Mouse (Mus musculus) layer of hippocampus, adult 2 months (tissue): Measurements from ENCODE around the gene Fmc1. TPM values are rescaled to one million over a fixed set of nuclear protein-coding genes. Genes with fewer than 3 reads are reported as not detected.
A peak's percentile ranks its signal among the peaks of the same experiment; 100 is the strongest.
"Not testable (repeated sequence)": the region's sequence is repeated elsewhere in the genome, so short reads cannot be mapped to it uniquely, and the experiment has no call there.

Experiments
- DNase-seq, 2 experiments: peaks; one replicate each; pipeline ENCODE4 v3.0.0; 2022; ENCODE audit warnings: low spot score in 2 of 2
- H3K27ac ChIP-seq: fragments of 200-600 bp; 2 replicates; pipeline ENCODE4 v1.8.1; 2022
- H3K4me3 ChIP-seq: fragments of 200-600 bp; 2 replicates; pipeline ENCODE4 v1.8.1; 2022; ENCODE audit warnings: mild to moderate bottlenecking
- CTCF ChIP-seq: fragments of 200-600 bp; conservative IDR thresholded peaks from 2 replicates; pipeline ENCODE4 v1.8.1; 2022; ENCODE audit warnings: antibody characterized with exemption, mild to moderate bottlenecking, moderate library complexity
- total RNA-seq, 2 experiments: library from RNA; stranded (reverse); gene quantifications; 2 replicates each; pipeline ENCODE4 v1.2.3; 2021

Fmc1 gene
- total RNA-seq, 2 experiments from 2014 or later: 58.3 to 62.0 TPM

DNA sequence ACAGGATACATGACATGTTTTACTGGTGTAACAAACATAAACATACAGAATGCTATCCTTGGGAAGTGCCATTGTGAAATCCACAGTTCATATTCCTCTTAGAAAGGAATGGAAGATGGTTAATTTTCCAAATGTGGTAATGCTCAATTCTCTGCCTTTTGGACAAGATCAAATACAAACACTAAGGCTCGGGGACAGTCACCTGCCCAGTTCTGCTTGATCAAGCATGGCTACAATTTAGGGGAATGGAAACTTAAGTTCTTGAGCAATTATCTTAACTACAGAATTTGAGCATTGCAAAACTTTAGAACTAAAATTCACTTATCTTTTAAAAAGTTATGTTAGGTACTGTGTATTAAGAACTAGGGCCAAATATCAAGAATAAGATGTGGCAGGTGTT, 2.5 kb downstream of the Fmc1 start:
- no peak for TF ChIP-seq CTCF
- no peak for DNase-seq
- Histone ChIP-seq H3K27ac (peak overlapping the region; percentile 99), H3K4me3 (peak overlapping the region; percentile 93)

DNA sequence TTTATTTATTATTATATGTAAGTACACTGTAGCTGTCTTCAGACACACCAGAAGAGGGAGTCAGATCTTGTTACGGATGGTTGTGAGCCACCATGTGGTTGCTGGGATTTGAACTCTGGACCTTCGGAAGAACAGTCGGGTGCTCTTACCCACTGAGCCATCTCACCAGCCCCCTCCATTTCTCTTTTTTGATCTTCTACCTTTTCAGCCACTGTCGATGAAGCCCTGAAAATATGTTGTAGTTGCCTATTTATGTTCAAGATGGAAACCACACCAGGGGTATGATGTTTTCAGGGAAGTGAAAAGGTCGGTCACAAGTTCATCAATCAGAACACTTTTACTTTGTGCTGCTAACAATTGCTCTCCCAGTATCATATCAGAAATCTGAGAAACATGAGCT, 10.8 kb downstream of the Fmc1 start:
- H3K27ac ChIP-seq, DNase-seq, H3K4me3 ChIP-seq: not testable (repeated sequence)

DNA sequence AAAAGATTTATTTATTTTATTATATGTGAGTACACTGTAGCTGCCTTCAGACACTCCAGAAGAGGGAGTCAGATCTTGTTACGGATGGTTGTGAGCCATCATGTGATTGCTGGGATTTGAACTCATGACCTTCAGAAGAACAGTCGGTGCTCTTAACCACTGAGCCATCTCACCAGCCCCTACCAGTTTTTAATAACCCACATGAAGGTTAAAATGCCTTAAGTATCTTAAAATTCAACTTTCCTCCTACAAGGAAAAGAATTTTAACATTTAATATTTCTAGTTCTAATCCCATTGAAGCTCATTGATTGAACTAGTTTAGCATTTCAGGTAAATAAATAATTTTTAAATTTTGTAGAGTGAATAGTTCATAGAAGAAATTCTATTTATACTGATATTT, 13.7 kb downstream of the Fmc1 start:
- DNase-seq, H3K4me3 ChIP-seq, H3K27ac ChIP-seq: not testable (repeated sequence)

DNA sequence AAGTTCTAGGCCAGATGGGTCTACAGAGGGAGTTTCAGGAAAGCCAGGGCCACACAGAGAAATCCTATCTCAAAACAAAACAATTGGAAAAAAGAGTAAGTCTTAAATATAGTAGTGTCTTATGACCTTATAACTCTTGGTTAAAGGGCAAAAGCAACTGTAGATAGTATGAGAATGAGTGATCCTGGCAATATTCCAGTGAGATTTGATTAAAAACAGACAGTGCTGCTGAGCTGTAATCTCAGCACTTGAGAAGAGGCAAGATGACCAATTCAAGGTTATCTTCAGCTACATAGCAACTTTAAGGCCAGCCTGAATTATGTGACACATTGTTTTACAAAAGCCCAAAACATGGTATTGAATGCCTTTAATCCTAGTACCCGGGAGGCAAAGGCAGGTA, 14.4 kb downstream of the Fmc1 start:
- no peak for DNase-seq
- no peak overlapping the region for H3K4me3 ChIP-seq
- no peak overlapping the region for H3K27ac ChIP-seq
- TF ChIP-seq CTCF: no peak

DNA sequence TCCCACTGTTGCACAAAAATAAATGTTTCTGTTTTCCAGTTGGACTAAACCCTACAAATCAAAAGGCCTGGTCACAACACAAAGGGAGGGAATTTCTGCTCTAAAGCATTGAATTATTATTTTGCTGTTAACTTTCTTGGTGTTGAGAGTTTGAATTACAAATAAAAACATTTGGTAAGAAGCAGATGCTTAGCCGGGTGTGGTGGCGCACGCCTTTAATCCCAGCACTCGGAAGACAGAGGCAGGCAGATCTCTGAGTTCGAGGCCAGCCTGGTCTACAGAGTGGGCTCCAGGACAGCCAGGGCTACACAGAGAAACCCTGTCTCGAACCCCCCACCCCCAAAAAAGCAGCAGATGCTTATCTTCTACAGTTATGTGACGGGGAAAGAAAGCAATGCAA, 15.3 kb downstream of the Fmc1 start:
- not testable (repeated sequence) for H3K4me3 ChIP-seq, H3K27ac ChIP-seq, DNase-seq

DNA sequence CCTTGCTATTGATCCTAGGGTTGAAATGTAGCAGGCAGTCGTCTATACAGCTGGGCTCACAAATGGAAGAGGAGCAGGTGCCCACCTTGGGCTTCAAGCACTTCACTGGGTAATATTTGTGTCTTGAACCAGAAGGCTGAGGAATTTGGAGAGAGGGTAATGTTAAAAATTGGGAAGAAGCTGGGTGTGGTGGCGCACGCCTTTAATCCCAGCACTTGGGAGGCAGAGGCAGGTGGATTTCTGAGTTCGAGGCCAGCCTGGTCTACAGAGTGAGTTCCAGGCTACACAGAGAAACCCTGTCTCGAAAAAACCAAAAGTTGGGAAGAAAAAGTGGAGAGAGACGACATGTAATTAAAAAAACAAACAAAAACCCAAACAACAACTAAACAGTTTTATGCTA, 16.5 kb downstream of the Fmc1 start:
- H3K4me3 ChIP-seq: peak overlapping the region; percentile 92
- H3K27ac ChIP-seq: peak overlapping the region; percentile 100
- DNase-seq: not testable (repeated sequence)

DNA sequence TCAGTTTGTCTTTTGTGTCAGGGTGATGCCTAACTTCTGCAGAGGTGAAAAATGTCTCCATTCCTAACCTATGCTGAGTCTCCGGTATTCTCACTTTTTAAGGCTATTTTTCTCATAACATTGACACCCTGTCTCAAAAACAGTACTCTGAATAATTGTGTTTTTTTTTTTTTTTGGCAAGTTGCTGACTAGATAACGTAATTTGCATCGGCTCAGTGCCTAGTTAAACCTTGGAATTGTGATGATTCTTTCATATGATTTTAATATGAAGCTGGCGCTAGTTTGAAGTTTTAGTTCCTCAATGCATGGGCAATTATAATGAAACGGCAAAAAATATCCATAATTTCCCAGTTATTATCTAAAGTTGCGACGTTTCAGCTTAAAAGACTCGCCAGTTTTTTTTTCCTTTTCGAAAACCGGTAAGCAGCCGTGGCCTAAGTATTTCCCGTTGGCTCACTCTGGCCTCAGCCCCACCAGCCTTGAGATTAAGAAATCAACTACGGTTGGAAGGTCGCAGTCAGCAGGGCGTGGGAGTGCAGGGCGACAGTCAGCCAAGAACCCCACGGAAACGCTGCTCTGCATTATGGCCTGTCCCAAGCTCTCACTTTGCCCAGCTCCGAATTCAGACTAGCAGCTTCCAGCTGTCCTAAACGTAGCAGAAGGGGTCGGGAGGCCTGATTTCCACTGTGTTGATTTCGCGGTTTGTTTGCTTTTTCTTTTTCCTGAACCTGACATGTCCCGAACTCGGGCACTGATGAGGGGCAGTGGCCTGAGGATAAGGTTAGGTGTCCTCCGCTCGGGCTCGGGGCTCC, 17.2 kb downstream of the Fmc1 start:
- peak; percentile 42 to 55 for DNase-seq
- H3K4me3 ChIP-seq: peak overlapping the region; percentile 92
- no peak for TF ChIP-seq CTCF
- peak overlapping the region; percentile 100 for H3K27ac ChIP-seq

DNA sequence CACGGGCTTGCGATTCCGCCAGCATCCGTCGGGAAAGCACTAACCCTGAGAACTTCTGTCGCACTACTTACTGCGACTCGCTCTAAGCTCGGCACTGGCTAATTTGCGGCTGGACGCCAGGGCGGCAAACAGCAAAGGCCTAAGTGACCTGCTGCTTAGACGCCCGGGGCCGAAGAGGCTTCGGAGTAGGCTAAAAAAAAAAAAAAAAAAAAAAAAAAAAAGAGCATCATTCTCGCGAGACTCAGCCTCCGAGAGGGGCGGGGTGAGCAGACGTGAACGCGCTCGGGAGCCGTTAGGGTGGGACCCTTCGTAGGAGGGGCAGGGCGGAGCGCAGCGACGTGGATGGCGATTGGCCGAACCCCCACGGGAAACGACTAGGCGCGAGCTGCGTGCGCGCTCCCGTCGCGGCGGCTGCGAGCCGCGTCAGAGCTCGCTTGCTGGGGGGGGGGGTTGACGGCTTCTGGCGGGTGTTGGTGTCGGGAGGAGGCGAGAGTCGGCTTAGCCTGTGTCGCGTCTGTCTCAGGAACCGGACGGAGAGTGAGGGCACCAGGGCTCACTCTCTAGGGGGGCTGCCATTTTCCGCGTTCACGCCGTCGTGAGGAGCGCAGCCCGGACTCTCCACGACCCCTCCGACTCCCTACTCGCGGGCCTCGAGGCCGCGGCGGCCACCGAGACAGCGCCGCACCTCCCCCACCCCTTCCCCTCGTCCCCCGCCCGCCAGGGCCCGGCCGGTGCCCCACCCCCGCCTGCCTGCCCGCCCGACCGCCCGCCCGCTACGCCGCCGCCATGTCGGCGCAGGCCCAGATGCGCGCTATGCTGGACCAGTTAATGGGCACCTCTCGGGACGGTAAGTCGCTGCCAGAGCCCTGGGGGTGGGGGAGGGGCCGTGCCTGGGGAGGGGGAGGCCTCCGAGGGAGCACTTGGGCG, 18.0 kb downstream of the Fmc1 start, which contains the start of gene Luc7l2:
TSS of gene Luc7l2 (plus strand) at position 273 of the 927 bp plus-strand sequence.
- DNase-seq: peak; percentile 95 to 96
- Histone ChIP-seq H3K27ac (peak within 1 kb of the TSS; percentile 100), H3K4me3 (peak within 1 kb of the TSS; percentile 92)
- TF ChIP-seq CTCF: no peak; the same call in 1 of the 2 replicates

DNA sequence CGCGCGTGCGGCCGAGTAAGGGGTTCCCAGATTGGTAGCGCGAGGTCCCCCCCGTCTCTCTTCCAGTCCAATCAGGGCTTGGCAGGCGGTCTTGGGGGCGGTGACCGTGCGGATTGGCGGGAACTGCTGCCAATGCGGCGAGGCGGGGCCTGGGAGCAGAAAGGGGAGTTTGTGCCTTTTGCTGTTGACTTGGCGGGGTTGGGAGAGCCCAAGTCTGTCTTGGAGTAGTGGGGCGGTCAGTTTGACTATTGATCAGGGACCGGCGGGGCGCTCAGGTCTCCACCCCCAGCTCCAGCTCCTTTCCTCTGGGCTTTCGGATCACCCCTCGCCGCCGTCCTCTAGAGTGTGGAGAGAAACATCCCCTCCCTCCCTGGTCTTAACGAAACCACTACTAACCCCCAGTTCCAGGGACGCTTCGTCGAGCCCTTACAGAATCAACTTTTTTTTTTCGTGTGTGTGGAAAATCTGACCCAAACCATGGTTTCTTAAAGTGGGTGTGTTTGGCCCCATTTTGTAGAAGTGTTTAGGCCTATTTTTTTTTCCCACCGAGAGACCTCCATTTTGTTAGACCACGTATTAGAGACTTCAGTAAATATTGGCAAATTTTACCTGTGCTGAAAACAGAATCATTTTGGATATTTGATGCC, 18.8 kb downstream of the Fmc1 start:
- peak overlapping the region; percentile 92 for H3K4me3 ChIP-seq
- TF ChIP-seq CTCF: no peak
- peak overlapping the region; percentile 100 for H3K27ac ChIP-seq
- DNase-seq: peak; percentile 97 to 98

DNA sequence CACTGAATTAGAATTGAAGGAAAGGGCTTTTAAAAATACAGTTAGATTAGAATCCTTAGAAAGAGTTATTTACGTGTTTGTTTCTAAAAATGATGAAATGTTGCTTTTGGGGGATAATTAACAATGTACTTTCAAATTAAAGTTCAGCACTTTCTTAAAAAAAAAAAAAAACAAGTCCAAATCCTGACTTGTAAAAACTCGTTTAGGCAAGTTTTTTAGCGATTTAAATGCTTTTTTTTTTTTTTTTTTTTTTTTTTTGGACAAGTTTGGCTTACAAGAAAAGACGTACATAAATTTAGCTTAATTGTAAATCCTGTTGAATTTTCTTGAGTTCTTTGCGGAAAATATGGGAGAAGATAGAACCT, 19.3 kb downstream of the Fmc1 start:
- TF ChIP-seq CTCF: no peak
- DNase-seq: no peak
- H3K4me3 ChIP-seq: peak overlapping the region; percentile 92
- H3K27ac ChIP-seq: peak overlapping the region; percentile 100; the same call in 1 of the 2 replicates

DNA sequence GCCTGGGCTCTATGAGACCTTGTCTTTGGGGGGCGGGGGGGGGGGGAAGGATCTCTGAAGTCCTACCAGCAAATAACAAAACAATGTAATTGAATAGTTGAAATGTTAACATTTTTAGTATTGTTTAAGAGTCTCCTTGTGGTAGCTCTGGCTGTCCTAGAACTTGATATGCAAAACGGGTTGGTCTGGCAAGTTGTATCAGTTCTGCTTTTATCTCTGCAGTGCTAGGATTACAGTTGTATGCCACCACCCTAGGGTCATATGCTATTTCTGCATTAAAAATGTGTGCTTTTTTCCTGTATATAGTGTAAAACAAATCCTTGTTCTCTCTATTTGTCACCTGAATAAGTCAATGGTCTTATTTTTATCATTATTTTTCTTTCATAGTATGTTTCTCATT, 42.8 kb downstream of the Fmc1 start:
- H3K4me3 ChIP-seq: no peak overlapping the region
- no peak for DNase-seq
- no peak for TF ChIP-seq CTCF

DNA sequence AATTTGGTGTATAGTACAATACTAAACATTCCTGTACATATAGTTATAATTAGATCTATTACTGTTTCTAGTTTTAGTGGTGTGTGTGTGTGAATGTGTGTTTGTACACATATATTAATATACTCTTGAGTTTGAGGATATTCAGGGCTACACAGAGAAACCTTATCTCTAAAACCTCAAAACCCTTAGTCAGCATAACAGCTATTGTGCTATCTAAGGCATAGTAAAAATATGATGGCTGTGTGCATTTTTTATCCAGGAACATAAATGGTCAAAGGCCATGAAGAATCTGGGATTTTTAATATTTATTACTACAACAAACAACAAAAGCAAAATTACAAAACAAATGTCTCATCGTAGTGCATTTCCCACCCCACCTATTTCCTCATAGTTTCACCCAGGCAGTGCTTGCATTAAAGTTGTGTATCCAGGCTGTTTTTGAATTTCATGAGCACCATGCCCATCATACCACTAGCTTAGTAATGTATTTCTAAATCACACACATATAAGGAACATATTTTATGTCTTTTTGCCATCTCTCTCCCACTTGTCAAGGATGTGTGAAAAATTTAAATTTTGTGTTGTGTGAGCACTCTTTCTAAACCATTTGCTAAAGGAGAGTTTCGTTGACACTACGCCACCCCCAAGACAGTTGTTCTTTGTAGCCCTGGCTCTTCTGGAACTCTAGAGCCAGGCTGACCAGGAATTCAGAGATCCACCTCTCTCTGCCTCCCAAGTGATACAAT, 47.0 kb downstream of the Fmc1 start:
- no peak for TF ChIP-seq CTCF
- Histone ChIP-seq H3K27ac (no peak overlapping the region), H3K4me3 (no peak overlapping the region)
- no peak for DNase-seq

More for the DNA sequence above, 42.8 kb downstream of the Fmc1 start:
- H3K27ac ChIP-seq: no peak overlapping the region
